Comparison of ENCODE assay signal across 21 mouse cellular contexts in the genomic region with DNA sequence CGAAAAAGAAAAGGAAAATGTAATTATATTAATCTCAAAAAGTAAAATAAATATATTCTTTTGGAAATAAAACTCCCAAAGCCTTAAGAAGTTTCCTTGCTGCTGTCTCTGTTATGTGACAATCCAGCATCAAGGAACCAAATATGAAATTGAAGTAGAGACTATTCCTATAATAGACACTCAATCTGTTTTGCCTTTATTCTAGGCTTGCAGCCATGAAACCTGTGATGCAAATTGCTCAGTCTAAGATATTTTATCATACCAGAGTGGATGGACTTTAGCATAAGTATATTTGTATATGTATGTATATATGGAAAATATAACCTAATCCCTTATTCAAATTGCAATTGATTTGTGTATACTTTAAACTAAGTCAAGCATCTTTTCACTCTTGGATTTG.
A peak's percentile ranks its signal among the peaks of the same experiment; 100 is the strongest.
DNase-seq lines count a peak whose midpoint lies in the region; ATAC-seq lines count a peak whose summit lies in the region.
"Had no signal": no experiment of that assay in that cellular context is flagged by ENCODE, and none has a peak within 500 bp of the region (broad histone marks: within the 10 kb centered on the region; RNA-seq: fewer than 3 reads in every experiment).

No protein-coding gene starts in this region.

- peak; percentile 75 for ATAC-seq in frontal cortex, adult (ENCODE audit: low TSS enrichment)
- ATAC-seq: activated CD4-positive, CD25-positive, alpha-beta regulatory T cell, adult 4 months; CD4-positive, CD25-positive, alpha-beta regulatory T cell, adult 4 months; forebrain, embryonic 14.5 days; forebrain, embryonic 16.5 days; Patski had no signal

- DNase-seq in frontal cortex, postnatal 10 days (ENCODE audit: low spot score in 2 of 2), result no peak
- DNase-seq in right cerebral cortex, adult 18-20 months, result peak; percentile 14
- DNase-seq in right cerebral cortex, postnatal 25 days, result no peak
- DNase-seq in heart, postnatal 4 days, result no peak
- DNase-seq: adrenal gland, adult 8-10 months; adrenal gland, postnatal 14 days; adrenal gland, postnatal 36 days; B cell, adult 2 months; cerebellum, adult 11 months; cerebellum, adult 18-20 months; cerebellum, adult 8-10 months; cerebellum, adult 9-11 months; cerebellum, postnatal 14 days; cerebellum, postnatal 36 days; embryo, embryonic 11 days had no signal
